Mouse (Mus musculus) neural tube, embryonic 11.5 days (tissue): ENCODE results near the gene Scel. TPM values are rescaled to one million over a fixed set of nuclear protein-coding genes. Genes with fewer than 3 reads are reported as not detected.

Source experiments
- ATAC-seq: fragments of 200-750 bp; cut with Nextera tagmentation; 2 replicates; pipeline ENCODE4 v1.8.0; 2017; ENCODE audit warnings: moderate number of reproducible peaks, mild to moderate bottlenecking, moderate TSS enrichment, moderate library complexity; ENCODE audit not compliant: insufficient read depth, low FRiP score, low TSS enrichment
- DNase-seq: peaks from one replicate; pipeline ENCODE4 v3.0.0-alpha.2; 2015; ENCODE audit warnings: low spot score
- H3K27ac ChIP-seq: fragments of 300-500 bp; sonication (generic); 2 replicates; pipeline ENCODE4 v1.5.1; 2014; ENCODE audit warnings: low read depth, mild to moderate bottlenecking, low read length
- H3K27me3 ChIP-seq: fragments of 300-500 bp; sonication (generic); 2 replicates; pipeline ENCODE4 v1.6.1; 2014; ENCODE audit warnings: mild to moderate bottlenecking, low read length, mixed read lengths; ENCODE audit not compliant: control insufficient read depth, insufficient read depth
- H3K36me3 ChIP-seq: fragments of 300-500 bp; sonication (generic); 2 replicates; pipeline ENCODE4 v1.6.1; 2014; ENCODE audit warnings: mild to moderate bottlenecking, low read length, moderate library complexity, mixed read lengths; ENCODE audit not compliant: control insufficient read depth, insufficient read depth
- H3K4me1 ChIP-seq: fragments of 300-500 bp; sonication (generic); 2 replicates; pipeline ENCODE4 v1.6.1; 2014; ENCODE audit warnings: low read length, mixed read lengths; ENCODE audit not compliant: control insufficient read depth, insufficient read depth
- H3K4me2 ChIP-seq: fragments of 300-500 bp; sonication (generic); 2 replicates; pipeline ENCODE4 v1.6.1; 2014; ENCODE audit warnings: low read depth, mild to moderate bottlenecking, moderate library complexity
- H3K4me3 ChIP-seq: fragments of 300-500 bp; sonication (generic); 2 replicates; pipeline ENCODE4 v1.5.1; 2014; ENCODE audit warnings: low read depth, low read length
- H3K9ac ChIP-seq: fragments of 300-500 bp; sonication (generic); 2 replicates; pipeline ENCODE4 v1.6.1; 2014; ENCODE audit warnings: mild to moderate bottlenecking, low read length
- H3K9me3 ChIP-seq: fragments of 300-500 bp; sonication (generic); 2 replicates; pipeline ENCODE4 v1.6.1; 2016; ENCODE audit warnings: low read length; ENCODE audit not compliant: control insufficient read depth
- WGBS: fragments of 180-500 bp; shearing (Covaris S2); extraction: QIAGEN DNeasy Blood & Tissue Kit; methylation state at CpG from one replicate; pipeline ENCODE4 v1.1.7; 2014; 5-methylcytosine and 5-hydroxymethylcytosine counted together
- polyA plus RNA-seq: library from polyadenylated mRNA; unstranded; fragments of >200 nt; fragmentation: Nextera tagmentation; extraction: Ambion mirVana; gene quantifications from 2 replicates; pipeline ENCODE4 v1.2.1, GENCODE M21; 2014

Gene Scel
- polyA plus RNA-seq, 1 experiment from 2014 or later, result 0.36 TPM

GRCm38 (mm10) chr14:103531722-103532341 lies 18.7 kb downstream of the Scel start:
- H3K36me3 ChIP-seq, result no peaks in the 10 kb centered on the region
- DNase-seq (no peak), ATAC-seq (no peak)
- no peaks in the 10 kb centered on the region; the same call in 1 of the 2 replicates for H3K4me1 ChIP-seq
- H3K4me3 ChIP-seq, result no peak overlapping the region
- H3K27me3 ChIP-seq, result no peaks in the 10 kb centered on the region
- 95% methylated on average over 11 of the region's 11 CpGs for WGBS
- no peak overlapping the region for H3K27ac ChIP-seq
- H3K9me3 ChIP-seq, result no peaks in the 10 kb centered on the region
- no peak overlapping the region for H3K9ac ChIP-seq
- no peak overlapping the region for H3K4me2 ChIP-seq

- Histone ChIP-seq H3K27me3 (no peaks in the 10 kb centered on the region), H3K9me3 (no peaks in the 10 kb centered on the region), H3K4me2 (no peak overlapping the region), H3K27ac (no peak overlapping the region), H3K36me3 (no peaks in the 10 kb centered on the region), H3K4me3 (no peak overlapping the region), H3K9ac (no peak overlapping the region), H3K4me1 (no peaks in the 10 kb centered on the region)
- ATAC-seq (no peak), DNase-seq (no peak)
- 83% methylated on average over 8 of the region's 8 CpGs for WGBS
Measured at GRCm38 (mm10) chr14:103535511-103536024, 22.4 kb downstream of the Scel start.

- no peaks in the 10 kb centered on the region for H3K27me3 ChIP-seq
- H3K36me3 ChIP-seq, result no peaks in the 10 kb centered on the region
- DNase-seq (no peak), ATAC-seq (no peak)
- no peak overlapping the region for H3K4me2 ChIP-seq
- no peaks in the 10 kb centered on the region; the same call in 1 of the 2 replicates for H3K9me3 ChIP-seq
- H3K4me3 ChIP-seq, result no peak overlapping the region
- H3K27ac ChIP-seq, result no peak overlapping the region
- no peak overlapping the region for H3K9ac ChIP-seq
- H3K4me1 ChIP-seq, result no peaks in the 10 kb centered on the region
- 47% methylated on average over 10 of the region's 10 CpGs for WGBS
Measured at GRCm38 (mm10) chr14:103536334-103536733, 23.2 kb downstream of the Scel start.

- H3K4me2 ChIP-seq, result no peak overlapping the region
- H3K9ac ChIP-seq, result no peak overlapping the region
- H3K4me3 ChIP-seq, result no peak overlapping the region
- H3K9me3 ChIP-seq, result no peaks in the 10 kb centered on the region; the same call in 1 of the 2 replicates
- H3K4me1 ChIP-seq, result no peaks in the 10 kb centered on the region
- H3K27ac ChIP-seq, result no peak overlapping the region
- ATAC-seq (peak; percentile 50; the same call in 1 of the 2 replicates), DNase-seq (peak; percentile 54)
- H3K27me3 ChIP-seq, result no peaks in the 10 kb centered on the region
- H3K36me3 ChIP-seq, result no peaks in the 10 kb centered on the region
- WGBS, result 16% methylated on average over 13 of the region's 13 CpGs
Measured at GRCm38 (mm10) chr14:103537355-103538056, 24.4 kb downstream of the Scel start.

GRCm38 (mm10) chr14:103539796-103540195 lies 26.7 kb downstream of the Scel start:
- no peaks in the 10 kb centered on the region for H3K36me3 ChIP-seq
- no peak overlapping the region for H3K9ac ChIP-seq
- H3K4me2 ChIP-seq, result no peak overlapping the region
- H3K27ac ChIP-seq, result no peak overlapping the region
- no peaks in the 10 kb centered on the region for H3K27me3 ChIP-seq
- no peak overlapping the region for H3K4me3 ChIP-seq
- ATAC-seq, result no peak
- no peak for DNase-seq
- H3K4me1 ChIP-seq, result no peaks in the 10 kb centered on the region
- H3K9me3 ChIP-seq, result no peaks in the 10 kb centered on the region; the same call in 1 of the 2 replicates
- whole genome bisulfite sequencing, result 59% methylated on average over 4 of the region's 4 CpGs

GRCm38 (mm10) chr14:103541679-103542078 lies 28.5 kb downstream of the Scel start:
- no peaks in the 10 kb centered on the region for H3K27me3 ChIP-seq
- H3K27ac ChIP-seq, result no peak overlapping the region
- H3K4me2 ChIP-seq, result no peak overlapping the region
- no peaks in the 10 kb centered on the region; the same call in 1 of the 2 replicates for H3K9me3 ChIP-seq
- no peaks in the 10 kb centered on the region for H3K36me3 ChIP-seq
- WGBS, result 56% methylated on average over 5 of the region's 5 CpGs
- DNase-seq, result no peak
- no peak for ATAC-seq
- H3K4me1 ChIP-seq, result no peaks in the 10 kb centered on the region
- no peak overlapping the region for H3K9ac ChIP-seq
- no peak overlapping the region for H3K4me3 ChIP-seq

GRCm38 (mm10) chr14:103543304-103544079 lies 30.4 kb downstream of the Scel start:
- peak; percentile 65; the same call in 1 of the 2 replicates for ATAC-seq
- H3K9ac ChIP-seq, result no peak overlapping the region
- 62% methylated on average over 4 of the region's 4 CpGs for WGBS

GRCm38 (mm10) chr14:103545734-103546133 lies 32.6 kb downstream of the Scel start:
- no peaks in the 10 kb centered on the region for H3K27me3 ChIP-seq
- ATAC-seq (no peak), DNase-seq (no peak)
- 84% methylated on average over 8 of the region's 8 CpGs for WGBS
- no peak overlapping the region for H3K27ac ChIP-seq
- H3K4me1 ChIP-seq, result no peaks in the 10 kb centered on the region
- no peak overlapping the region for H3K9ac ChIP-seq
- no peaks in the 10 kb centered on the region for H3K36me3 ChIP-seq
- H3K4me2 ChIP-seq, result no peak overlapping the region
- no peak overlapping the region for H3K4me3 ChIP-seq
- H3K9me3 ChIP-seq, result no peaks in the 10 kb centered on the region; the same call in 1 of the 2 replicates

More at GRCm38 (mm10) chr14:103543304-103544079, 30.4 kb downstream of the Scel start:
- no peak for DNase-seq
- no peaks in the 10 kb centered on the region for H3K36me3 ChIP-seq
- H3K27ac ChIP-seq, result no peak overlapping the region
- H3K9me3 ChIP-seq, result no peaks in the 10 kb centered on the region; the same call in 1 of the 2 replicates
- no peaks in the 10 kb centered on the region for H3K4me1 ChIP-seq
- no peak overlapping the region for H3K4me3 ChIP-seq
- H3K4me2 ChIP-seq, result no peak overlapping the region
- no peaks in the 10 kb centered on the region for H3K27me3 ChIP-seq
